Mouse (Mus musculus) adrenal gland, adult 2 months (tissue): Measurements from ENCODE around the gene Lxn. TPM values are rescaled to one million over a fixed set of nuclear protein-coding genes. Genes with fewer than 3 reads are reported as not detected.

ENCODE experiments used
- DNase-seq: peaks from one replicate; pipeline ENCODE4 v3.0.0; 2021
- polyA plus RNA-seq: library from polyadenylated mRNA; depleted of rRNA; stranded (reverse); fragments of >200 nt; gene quantifications from 2 replicates; pipeline ENCODE4 v1.2.3, GENCODE M21; 2012; rRNA removed
- total RNA-seq, 2 experiments: library from RNA; stranded (reverse); gene quantifications; 2 replicates each; pipeline ENCODE4 v1.2.3; 2021

Gene Lxn
- total and polyA plus RNA-seq, 3 experiments: 7.3 to 66.8 (median 16.3) TPM

GRCm38 (mm10) chr3:67462015-67462414 is 1.7 kb downstream of the Lxn start:
- DNase-seq: no peak

GRCm38 (mm10) chr3:67459881-67460280 is 3.8 kb downstream of the Lxn start:
- no peak for DNase-seq

GRCm38 (mm10) chr3:67450601-67451210 is 13.0 kb downstream of the Lxn start:
- no peak for DNase-seq

- no peak for DNase-seq
Measured at GRCm38 (mm10) chr3:67449660-67450059, 14.1 kb downstream of the Lxn start.

- DNase-seq: no peak
Measured at GRCm38 (mm10) chr3:67447143-67447542, 16.6 kb downstream of the Lxn start.

GRCm38 (mm10) chr3:67434011-67434410 is 29.7 kb downstream of the Lxn start:
- DNase-seq: no peak

- peak; percentile 91 for DNase-seq
Measured at GRCm38 (mm10) chr3:67429999-67430380, 33.7 kb downstream of the Lxn start, which contains the start of gene Gfm1. Gene Gfm1 (plus strand): TSS chr3:67430096.

GRCm38 (mm10) chr3:67429338-67429998 is 34.3 kb downstream of the Lxn start:
- DNase-seq: no peak

Other genes starting within 250 kb of the Lxn start
- gene Mlf1, start 89.8 kb downstream of the Lxn start, total RNA-seq: 1 to 10 TPM; 2.5 to 4.0 TPM
- 0.38 and 0.71 TPM in 2 replicates for gene Mlf1, start 89.8 kb downstream of the Lxn start, polyA plus RNA-seq
- gene Gm17402, start 88.8 kb downstream of the Lxn start, total RNA-seq: not detected
- gene Gm17402, start 88.8 kb downstream of the Lxn start, polyA plus RNA-seq: not detected in 2 replicates
- 100 to 1,000 TPM; 103 to 117 TPM for gene Gfm1, start 33.8 kb downstream of the Lxn start, total RNA-seq
- gene Gfm1, start 33.8 kb downstream of the Lxn start, polyA plus RNA-seq: 22.6 and 25.9 TPM in 2 replicates
- under 1 TPM; 0.20 to 0.93 TPM for gene Rarres1, start 51.6 kb upstream of the Lxn start, total RNA-seq
- 2.1 and 5.4 TPM in 2 replicates for gene Rarres1, start 51.6 kb upstream of the Lxn start, polyA plus RNA-seq
- gene Mfsd1, start 118.8 kb upstream of the Lxn start, total RNA-seq: 10 to 100 TPM; 52.3 to 62.6 TPM
- gene Mfsd1, start 118.8 kb upstream of the Lxn start, polyA plus RNA-seq: 67.8 and 70.8 TPM in 2 replicates